Mouse (Mus musculus): Measurements from ENCODE around the gene Rab42. TPM values are rescaled to one million over a fixed set of nuclear protein-coding genes. Genes with fewer than 3 reads are reported as not detected.

Rab42 gene
- total RNA-seq, 2 experiments from 2014 or later, result 1.5 to 2.8 TPM

DNA sequence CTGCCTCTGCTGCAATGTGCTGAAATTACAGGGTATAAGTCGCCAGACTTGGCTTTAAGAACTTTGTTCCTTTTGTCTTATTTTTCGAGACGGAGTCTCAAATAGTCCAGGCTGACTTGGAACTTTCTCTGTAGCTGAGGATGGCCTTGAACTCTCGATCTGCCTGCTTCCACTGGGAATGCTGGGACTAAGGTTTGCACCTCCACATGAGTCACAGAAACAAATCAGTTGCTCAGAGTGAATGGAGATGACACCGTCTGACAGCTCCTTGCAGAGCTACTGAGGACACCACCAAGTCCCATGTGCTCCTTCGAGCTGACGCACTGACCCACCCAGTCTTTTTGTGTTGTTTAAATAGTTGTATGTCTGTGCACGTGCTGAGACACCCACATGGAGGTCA lies 50.1 kb downstream of the Rab42 start:
- intact Hi-C loops (cut with DNase I), result no loop called here
- no peak for DNase-seq (ENCODE audit: low spot score in 2 of 2)

Other genes with a start within 250 kb of the Rab42 start
- under 1 TPM in 1 of 2 experiments, not detected in 1; 0.22 TPM for gene Gm10300, start 228.7 kb downstream of the Rab42 start, total RNA-seq (2021)
- 10 to 100 TPM; 36.5 to 44.3 TPM for gene Epb41, start 228.1 kb downstream of the Rab42 start, total RNA-seq (2021)
- gene Oprd1, start 158.9 kb downstream of the Rab42 start, total RNA-seq (2021), result 10 to 100 TPM; 16.3 to 19.3 TPM
- gene Ythdf2, start 91.1 kb downstream of the Rab42 start, total RNA-seq (2021), result 10 to 100 TPM; 37.6 to 47.1 TPM
- 10 to 100 TPM; 20.7 to 25.2 TPM for gene Gmeb1, start 41.8 kb downstream of the Rab42 start, total RNA-seq (2021)
- 10 to 100 TPM; 19.0 to 25.2 TPM for gene Taf12, start 29.0 kb downstream of the Rab42 start, total RNA-seq (2021)
- gene Trnau1ap, start 26.2 kb upstream of the Rab42 start, total RNA-seq (2021), result 10 to 100 TPM; 21.5 to 24.8 TPM
- gene Rcc1, start 50.2 kb upstream of the Rab42 start, total RNA-seq (2021), result 10 to 100 TPM in 1 of 2 experiments, 1 to 10 TPM in 1; 9.7 to 12.3 TPM
- 10 to 100 TPM; 12.7 to 13.4 TPM for gene Phactr4, start 119.1 kb upstream of the Rab42 start, total RNA-seq (2021)
- 1 to 10 TPM; 8.8 to 9.6 TPM for gene Med18, start 160.5 kb upstream of the Rab42 start, total RNA-seq (2021)
- 10 to 100 TPM in 1 of 2 experiments, 1 to 10 TPM in 1; 9.2 to 12.3 TPM for gene Sesn2, start 207.1 kb upstream of the Rab42 start, total RNA-seq (2021)
- gene Atpif1, start 230.3 kb upstream of the Rab42 start, total RNA-seq (2021), result 100 to 1,000 TPM; 457 to 501 TPM
- 100 to 1,000 TPM in 1 of 2 experiments, 10 to 100 TPM in 1; 88.6 to 101 TPM for gene Dnajc8, start 232.2 kb upstream of the Rab42 start, total RNA-seq (2021)

Data from left cerebral cortex, postnatal 36 days (tissue).